Mouse (Mus musculus) cerebellum, adult 2 months (tissue): ENCODE data around the gene Pecam1.

Experiments used
- CTCF ChIP-seq: fragments of 200-500 bp; IDR thresholded peaks from 2 replicates; pipeline ENCODE4 v1.5.1; 2011; ENCODE audit warnings: low read depth, mild to moderate bottlenecking, control low read depth, low read length, moderate library complexity, borderline replicate concordance; ENCODE audit not compliant: insufficient read depth
- POLR2A ChIP-seq: fragments of 200-500 bp; IDR thresholded peaks from 2 replicates; pipeline ENCODE4 v1.6.1; 2011; ENCODE audit warnings: low read length, control low read depth, borderline replicate concordance; ENCODE audit not compliant: insufficient read depth

GRCm38 (mm10) chr11:106723611-106724125 is 26.8 kb downstream of the Pecam1 start:
- no peak for TF ChIP-seq CTCF
- TF ChIP-seq POLR2A: no peak
